8 mouse cellular contexts compared by ENCODE assay signal in the genomic region with DNA sequence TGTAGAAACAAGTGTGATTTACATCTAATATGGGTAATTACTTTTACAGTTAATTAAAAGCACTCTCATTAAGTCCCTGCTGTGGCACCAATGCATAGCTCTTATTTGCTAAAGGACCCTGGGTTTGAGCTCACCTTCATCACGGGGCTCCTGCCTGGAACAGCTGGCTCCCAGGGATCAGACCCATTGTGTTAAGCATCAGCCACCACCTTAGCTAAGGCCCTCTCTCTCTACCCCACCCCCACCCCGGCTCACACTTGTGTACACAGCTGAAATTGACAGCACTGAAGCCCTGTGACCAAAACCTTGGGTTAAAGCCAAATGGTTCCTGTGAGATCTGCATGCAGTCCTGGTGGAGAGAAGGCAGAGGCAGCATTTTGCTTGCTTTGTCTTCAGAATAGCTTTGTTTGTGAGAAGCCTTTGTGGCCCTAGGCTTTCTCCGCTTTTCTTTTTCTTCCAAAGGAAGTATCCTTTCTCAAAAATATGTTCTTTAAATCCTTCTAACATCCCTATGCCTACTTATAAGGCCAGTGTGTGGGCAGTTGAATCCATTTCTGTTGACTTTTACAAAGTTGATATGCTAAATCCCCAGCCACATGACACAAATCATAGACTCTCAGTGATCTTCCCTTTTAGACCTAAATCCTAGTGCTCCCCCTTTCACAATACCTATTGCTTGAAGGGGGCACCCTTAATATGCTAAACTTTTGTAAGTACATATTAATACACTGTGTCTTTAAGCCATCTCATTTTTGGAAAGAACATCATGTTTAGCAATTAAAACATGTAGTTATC.
DNase-seq lines count a peak whose midpoint lies in the region; ATAC-seq and TF ChIP-seq lines count a peak whose summit lies in the region.

No protein-coding gene starts in this region.

- no peak overlapping the region for H3K4me2 ChIP-seq in liver, postnatal 0 days (ENCODE audit: low read depth, low read length)
- H3K4me2 ChIP-seq in forebrain, embryonic 12.5 days: no peak overlapping the region
- H3K4me2 ChIP-seq in midbrain, postnatal 0 days (ENCODE audit: low read depth, low read length, poor library complexity, severe bottlenecking): no peak overlapping the region
- no peak overlapping the region for H3K4me2 ChIP-seq in kidney, embryonic 14.5 days (replicated peaks; ENCODE audit: low read depth, low read length)

- peak; percentile 13 for DNase-seq in liver, postnatal 0 days
- DNase-seq in liver: no peak
- DNase-seq in midbrain, postnatal 0 days (ENCODE audit: low spot score): peak; percentile 86
- no peak for DNase-seq in spleen, postnatal 36 days (ENCODE audit: low spot score in 2 of 2)
- DNase-seq in urinary bladder, postnatal 10 days (ENCODE audit: low spot score): no peak

- H3K27me3 ChIP-seq in liver, postnatal 0 days (ENCODE audit: insufficient read depth, low read length): no peaks in the 10 kb centered on the region
- no peaks in the 10 kb centered on the region; the same call in none of the 2 replicates for H3K27me3 ChIP-seq in forebrain, embryonic 12.5 days
- H3K27me3 ChIP-seq in midbrain, postnatal 0 days (ENCODE audit: insufficient read depth, low read length): no peaks in the 10 kb centered on the region
- peaks cover 8% of the 10 kb centered on the region; the same call in 1 of the 2 replicates for H3K27me3 ChIP-seq in kidney, embryonic 14.5 days (ENCODE audit: control insufficient read depth, insufficient read depth, low read length)

- no peak for TF ChIP-seq EP300 in liver, postnatal 0 days (IDR thresholded peaks at IDR 0.05; ENCODE audit: low read depth)

- no peaks in the 10 kb centered on the region for H3K4me1 ChIP-seq in liver, postnatal 0 days (ENCODE audit: insufficient read depth)
- peaks cover 13% of the 10 kb centered on the region for H3K4me1 ChIP-seq in forebrain, embryonic 12.5 days
- peaks cover 5% of the 10 kb centered on the region; the same call in 1 of the 2 replicates for H3K4me1 ChIP-seq in midbrain, postnatal 0 days (ENCODE audit: insufficient read depth, low read length)
- H3K4me1 ChIP-seq in kidney, embryonic 14.5 days (ENCODE audit: control insufficient read depth, insufficient read depth, low read length): no peaks in the 10 kb centered on the region

- no peak overlapping the region for H3K27ac ChIP-seq in liver, postnatal 0 days (ENCODE audit: low read depth)
- H3K27ac ChIP-seq in forebrain, embryonic 12.5 days: peak overlapping the region; percentile 61
- peak overlapping the region; percentile 38; the same call in 1 of the 2 replicates for H3K27ac ChIP-seq in midbrain, postnatal 0 days (ENCODE audit: low read depth, low read length)
- no peak overlapping the region for H3K27ac ChIP-seq in kidney, embryonic 14.5 days (ENCODE audit: low read depth, low read length)

- no peaks in the 10 kb centered on the region for H3K9me3 ChIP-seq in liver, postnatal 0 days (ENCODE audit: low read length)
- H3K9me3 ChIP-seq in forebrain, embryonic 12.5 days: no peaks in the 10 kb centered on the region
- H3K9me3 ChIP-seq in midbrain, postnatal 0 days (ENCODE audit: low read length): no peaks in the 10 kb centered on the region
- H3K9me3 ChIP-seq in kidney, embryonic 14.5 days (ENCODE audit: control insufficient read depth, low read length): no peaks in the 10 kb centered on the region

- TF ChIP-seq CTCF in liver, postnatal 0 days (IDR thresholded peaks at IDR 0.05; ENCODE audit: low read depth): no peak
- peak; percentile 19; the same call in 1 of the 2 replicates for TF ChIP-seq CTCF in midbrain, postnatal 0 days (IDR thresholded peaks at IDR 0.05)

- H3K9ac ChIP-seq in liver, postnatal 0 days (replicated peaks): no peak overlapping the region
- H3K9ac ChIP-seq in forebrain, embryonic 12.5 days: no peak overlapping the region
- H3K9ac ChIP-seq in midbrain, postnatal 0 days (replicated peaks; ENCODE audit: low read length, poor library complexity, severe bottlenecking): no peak overlapping the region
- H3K9ac ChIP-seq in kidney, embryonic 14.5 days (ENCODE audit: low read depth, low read length): no peak overlapping the region

- no peak for ATAC-seq in liver, postnatal 0 days
- peak; percentile 39; the same call in 1 of the 2 replicates for ATAC-seq in cerebellum, adult (ENCODE audit: insufficient number of reproducible peaks, low FRiP score, low TSS enrichment)
- ATAC-seq in forebrain, embryonic 12.5 days (ENCODE audit: low FRiP score): peak; percentile 76
- ATAC-seq in midbrain, postnatal 0 days (ENCODE audit: low FRiP score): peak; percentile 10; the same call in 1 of the 2 replicates
- ATAC-seq in kidney, embryonic 14.5 days (ENCODE audit: low FRiP score, low TSS enrichment): no peak

- H3K4me3 ChIP-seq in liver, postnatal 0 days (ENCODE audit: low read depth, low read length): no peak overlapping the region
- H3K4me3 ChIP-seq in forebrain, embryonic 12.5 days (replicated peaks): no peak overlapping the region
- H3K4me3 ChIP-seq in midbrain, postnatal 0 days (ENCODE audit: low read depth, low read length): no peak overlapping the region
- H3K4me3 ChIP-seq in kidney, embryonic 14.5 days (ENCODE audit: low read length): no peak overlapping the region

- H3K36me3 ChIP-seq in liver, postnatal 0 days (replicated peaks; ENCODE audit: insufficient read depth, low read length): no peaks in the 10 kb centered on the region
- H3K36me3 ChIP-seq in forebrain, embryonic 12.5 days (replicated peaks): no peaks in the 10 kb centered on the region
- no peaks in the 10 kb centered on the region for H3K36me3 ChIP-seq in midbrain, postnatal 0 days (ENCODE audit: insufficient read depth, low read length)
- no peaks in the 10 kb centered on the region for H3K36me3 ChIP-seq in kidney, embryonic 14.5 days (ENCODE audit: control insufficient read depth, insufficient read depth, low read length)

- WGBS in liver, postnatal 0 days (ENCODE audit: insufficient replicate concordance): 22% methylated on average over 3 of the region's 3 CpGs
- 23% methylated on average over 3 of the region's 3 CpGs for WGBS in forebrain, embryonic 12.5 days
- WGBS in midbrain, postnatal 0 days: 20% methylated on average over 3 of the region's 3 CpGs
- WGBS in kidney, embryonic 14.5 days: 33% methylated on average over 3 of the region's 3 CpGs

Comparison
In these comparisons a context has a peak if more than half of its experiments do, and no peak if none do; other contexts are left out.
1. DNase-seq: peak in liver, postnatal 0 days (single experiment) and midbrain, postnatal 0 days (single experiment); none in liver (single experiment), spleen, postnatal 36 days (0 of 2) and urinary bladder, postnatal 10 days (single experiment).
2. ATAC-seq: peak in cerebellum, adult (single experiment), forebrain, embryonic 12.5 days (single experiment) and midbrain, postnatal 0 days (single experiment); none in liver, postnatal 0 days (single experiment) and kidney, embryonic 14.5 days (single experiment).
3. H3K27ac ChIP-seq: peak in forebrain, embryonic 12.5 days (single experiment) and midbrain, postnatal 0 days (single experiment); none in liver, postnatal 0 days (single experiment) and kidney, embryonic 14.5 days (single experiment).